Mouse (Mus musculus) gastrocnemius, postnatal 10 days (tissue): ENCODE measurements around the gene Tyro3. TPM values are rescaled to one million over a fixed set of nuclear protein-coding genes. Genes with fewer than 3 reads are reported as not detected.

Experiments used
- DNase-seq: peaks from one replicate; pipeline ENCODE4 v3.0.0; 2021; ENCODE audit warnings: mixed read lengths
- total RNA-seq, 2 experiments: library from RNA; stranded (reverse); gene quantifications; 2 replicates each; pipeline ENCODE4 v1.2.3; 2021

Tyro3 gene
- total RNA-seq, 2 experiments from 2014 or later, result 3.6 to 5.1 TPM

DNA sequence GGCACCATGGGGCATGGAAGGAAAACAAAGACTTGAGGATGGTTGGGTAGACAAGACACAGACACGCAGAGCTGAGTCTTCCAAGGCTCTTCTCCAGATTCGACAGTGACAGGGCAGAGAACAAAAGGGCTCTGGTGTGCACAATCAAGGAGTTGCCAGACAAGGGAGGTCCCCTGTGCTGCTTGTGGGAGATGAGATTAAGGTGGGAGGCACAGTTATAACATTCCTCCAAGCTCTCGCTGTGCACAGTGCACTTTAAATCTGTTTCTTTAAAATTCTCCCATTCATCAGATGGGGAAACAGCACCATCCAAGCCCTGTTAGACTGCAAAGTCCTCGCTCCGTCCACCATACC lies 6.7 kb downstream of the Tyro3 start:
- no peak for DNase-seq

- DNase-seq, result no peak
Measured at GRCm38 (mm10) chr2:119804776-119805175, 7.2 kb downstream of the Tyro3 start.

DNA sequence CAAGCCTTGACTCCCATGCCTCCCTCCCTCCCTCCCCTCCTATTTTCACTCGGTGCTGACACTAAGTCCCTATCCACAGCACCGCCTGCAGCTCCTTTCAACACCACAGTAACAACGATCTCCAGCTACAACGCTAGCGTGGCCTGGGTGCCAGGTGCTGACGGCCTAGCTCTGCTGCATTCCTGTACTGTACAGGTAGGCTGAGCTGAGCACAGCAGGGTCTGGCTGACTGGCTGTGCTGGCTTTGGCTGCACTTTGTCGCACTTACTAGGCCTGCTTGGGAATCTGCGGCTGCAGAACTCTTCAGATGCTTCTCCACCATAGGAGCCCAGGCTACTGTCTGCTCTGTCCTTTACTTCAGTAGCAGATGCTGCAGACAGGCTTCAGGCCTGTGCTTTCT lies 8.0 kb downstream of the Tyro3 start:
- no peak for DNase-seq

GRCm38 (mm10) chr2:119808438-119808837 lies 10.9 kb downstream of the Tyro3 start:
- no peak for DNase-seq

GRCm38 (mm10) chr2:119808881-119809280 lies 11.3 kb downstream of the Tyro3 start:
- no peak for DNase-seq

GRCm38 (mm10) chr2:119810890-119811289 lies 13.4 kb downstream of the Tyro3 start:
- no peak for DNase-seq

- no peak for DNase-seq
Measured at GRCm38 (mm10) chr2:119811490-119812146, 14.1 kb downstream of the Tyro3 start.

- DNase-seq, result peak; percentile 55
Measured at GRCm38 (mm10) chr2:119814376-119814933, 16.9 kb downstream of the Tyro3 start.

- no peak for DNase-seq
Measured at GRCm38 (mm10) chr2:119816611-119817010, 19.1 kb downstream of the Tyro3 start.

DNA sequence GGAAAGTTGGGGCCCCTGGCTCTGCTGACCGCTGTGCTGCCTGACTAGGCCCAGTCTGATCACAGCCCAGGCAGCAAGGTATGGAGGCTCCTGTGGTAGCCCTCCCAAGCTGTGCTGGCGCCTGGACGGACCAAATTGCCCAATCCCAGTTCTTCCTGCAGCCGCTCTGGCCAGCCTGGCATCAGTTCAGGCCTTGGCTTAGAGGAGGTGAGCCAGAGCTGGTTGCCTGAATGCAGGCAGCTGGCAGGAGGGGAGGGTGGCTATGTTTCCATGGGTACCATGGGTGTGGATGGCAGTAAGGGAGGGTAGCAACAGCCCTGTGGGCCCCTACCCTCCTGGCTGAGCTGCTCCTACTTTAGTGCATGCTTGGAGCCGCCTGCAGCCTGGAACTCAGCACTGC lies 19.5 kb downstream of the Tyro3 start:
- DNase-seq, result peak; percentile 62

- no peak for DNase-seq
Measured at GRCm38 (mm10) chr2:119818668-119819272, 21.2 kb downstream of the Tyro3 start.

- DNase-seq, result no peak
Measured at GRCm38 (mm10) chr2:119821136-119821535, 23.6 kb downstream of the Tyro3 start.

DNA sequence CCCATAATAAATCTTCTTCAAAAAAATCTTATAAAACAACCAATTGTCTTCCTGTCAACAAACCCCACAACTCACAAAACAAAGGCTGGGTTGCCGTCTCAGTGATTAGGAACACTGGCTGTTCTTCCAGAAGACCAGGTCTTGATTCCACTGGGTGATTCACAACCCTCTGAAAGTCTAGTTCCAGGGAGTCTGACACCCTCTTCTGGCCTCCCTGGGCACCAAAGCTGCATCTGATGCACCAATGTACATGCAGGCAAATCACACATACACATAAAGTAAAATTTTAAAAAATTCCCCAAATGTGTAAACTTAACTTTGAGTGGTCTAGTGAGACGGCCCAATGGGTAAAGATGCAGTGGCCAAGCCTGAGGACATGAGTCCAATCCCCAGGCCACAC lies 33.0 kb downstream of the Tyro3 start:
- DNase-seq, result no peak

- no peak for DNase-seq
Measured at GRCm38 (mm10) chr2:119834231-119834630, 36.7 kb downstream of the Tyro3 start.

DNA sequence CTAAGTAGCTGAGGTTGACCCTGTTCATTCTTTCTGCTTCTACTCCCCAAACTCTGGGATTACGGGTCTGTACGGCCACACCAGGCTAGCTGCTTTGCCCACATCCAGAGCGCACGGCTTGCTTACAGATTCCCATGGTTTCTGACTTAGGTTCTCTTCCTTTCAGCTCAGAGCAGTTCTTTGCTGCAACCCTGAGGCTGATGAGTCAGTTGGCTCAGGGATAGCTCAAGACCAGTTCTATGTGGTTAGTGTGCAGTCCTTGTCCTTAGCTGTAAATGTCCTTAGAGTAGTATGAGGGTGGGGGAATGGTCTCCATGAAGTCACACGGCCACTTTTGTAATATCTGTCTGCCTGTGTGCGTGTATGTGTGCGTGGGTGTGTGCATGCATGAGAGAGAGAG lies 40.1 kb downstream of the Tyro3 start:
- no peak for DNase-seq

- no peak for DNase-seq
Measured at GRCm38 (mm10) chr2:119838363-119839156, 41.0 kb downstream of the Tyro3 start.

DNA sequence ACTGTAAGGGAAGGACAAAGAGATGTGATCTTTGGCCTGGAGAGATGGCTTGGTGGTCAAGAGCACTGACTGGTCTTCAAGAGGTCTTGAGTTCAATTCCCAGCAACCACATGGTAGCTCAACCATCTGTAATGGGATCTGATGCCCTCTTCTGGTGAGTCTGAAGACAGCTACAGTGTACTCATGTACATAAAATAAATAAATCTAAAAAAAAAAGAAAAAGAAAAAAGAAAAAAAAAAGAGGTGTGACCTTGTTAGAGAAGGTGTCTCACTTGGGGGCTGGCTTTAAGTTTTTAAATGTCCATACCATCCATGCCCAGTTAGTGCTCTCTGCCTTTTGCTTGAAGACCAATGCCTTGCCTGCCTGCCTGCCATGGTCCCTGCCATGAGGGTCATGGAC lies 42.5 kb downstream of the Tyro3 start:
- DNase-seq, result no peak

- DNase-seq, result no peak
Measured at GRCm38 (mm10) chr2:119842000-119842399, 44.5 kb downstream of the Tyro3 start.

DNA sequence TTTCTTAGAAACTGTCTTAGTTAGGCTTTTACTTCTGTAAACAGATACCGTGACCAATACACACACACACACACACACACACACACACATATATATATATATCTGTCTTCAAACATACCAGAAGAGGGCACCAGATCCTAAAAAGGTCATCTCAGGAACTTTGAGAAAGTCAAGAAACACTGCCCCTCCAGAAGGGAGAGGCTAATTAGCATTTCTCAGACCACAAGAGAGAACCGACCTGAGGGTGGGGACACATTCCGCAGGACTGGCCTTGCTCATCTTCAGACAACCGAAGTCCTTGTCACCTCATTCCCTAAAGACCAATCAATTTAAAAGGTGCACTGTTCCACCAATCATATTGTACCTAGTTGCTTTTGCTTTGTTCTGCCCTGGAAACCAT lies 46.0 kb downstream of the Tyro3 start:
- no peak for DNase-seq

GRCm38 (mm10) chr2:119845882-119846546 lies 48.5 kb downstream of the Tyro3 start:
- no peak for DNase-seq

DNA sequence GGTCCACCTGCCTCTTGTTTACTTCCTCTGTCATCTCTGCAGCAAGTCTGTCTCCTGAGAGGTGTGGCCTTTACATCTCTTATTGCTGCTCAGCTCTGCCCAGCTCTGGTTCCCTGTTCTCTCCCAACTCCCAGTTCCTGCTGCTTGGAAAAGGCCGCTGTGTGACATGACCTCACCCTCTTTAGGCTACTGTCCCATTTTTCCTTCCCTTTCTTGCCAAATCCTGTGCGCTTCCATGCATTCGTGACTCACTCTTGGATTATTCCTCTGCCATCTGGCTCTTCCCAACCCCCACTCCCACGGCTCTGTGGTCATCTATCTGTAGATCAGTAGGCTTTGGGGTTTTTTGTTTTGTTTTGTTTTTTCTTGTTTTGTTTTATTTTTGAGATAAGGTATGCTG lies 49.4 kb downstream of the Tyro3 start:
- DNase-seq, result peak; percentile 9

DNA sequence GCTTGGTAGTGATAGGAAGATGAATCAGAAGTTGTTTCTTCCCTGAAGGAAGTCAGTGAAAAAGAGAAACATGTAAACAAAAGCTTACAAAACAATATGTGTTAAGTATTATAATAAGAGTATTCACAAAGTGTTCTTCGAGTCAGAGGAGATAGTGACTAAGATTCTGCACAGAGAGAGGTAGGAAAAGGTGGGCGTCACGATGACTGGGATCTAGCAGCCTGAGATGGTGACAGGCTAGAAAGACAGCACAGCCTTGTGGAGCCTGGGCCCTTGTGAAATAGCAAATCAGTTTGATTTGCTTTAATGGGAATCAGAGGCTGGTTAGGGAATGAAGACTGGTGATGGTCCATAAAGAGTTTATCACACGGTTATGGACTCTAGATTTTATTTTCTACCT lies 56.3 kb downstream of the Tyro3 start:
- DNase-seq, result no peak
